Mouse (Mus musculus) neural tube, embryonic 13.5 days (tissue): ENCODE data around the gene Gm10118. TPM values are rescaled to one million over a fixed set of nuclear protein-coding genes. Genes with fewer than 3 reads are reported as not detected.
A peak's percentile ranks its signal among the peaks of the same experiment; 100 is the strongest.

Experiments
- ATAC-seq: fragments of 200-750 bp; cut with Nextera tagmentation; 2 replicates; pipeline ENCODE4 v1.8.0; 2017; ENCODE audit warnings: low read depth, mild to moderate bottlenecking, moderate TSS enrichment, moderate library complexity
- H3K27ac ChIP-seq: fragments of 300-500 bp; sonication (generic); replicated peaks from 2 replicates; pipeline ENCODE4 v1.5.1; 2015; ENCODE audit warnings: moderate library complexity, mild to moderate bottlenecking, inconsistent platforms
- H3K27me3 ChIP-seq: fragments of 300-500 bp; sonication (generic); 2 replicates; pipeline ENCODE4 v1.6.1; 2015; ENCODE audit warnings: mild to moderate bottlenecking, inconsistent platforms
- H3K36me3 ChIP-seq: fragments of 300-500 bp; sonication (generic); 2 replicates; pipeline ENCODE4 v1.6.1; 2015; ENCODE audit warnings: mild to moderate bottlenecking, inconsistent platforms
- H3K4me1 ChIP-seq: fragments of 300-500 bp; sonication (generic); replicated peaks from 2 replicates; pipeline ENCODE4 v1.6.1; 2015; ENCODE audit warnings: inconsistent platforms
- H3K4me2 ChIP-seq: fragments of 300-500 bp; sonication (generic); 2 replicates; pipeline ENCODE4 v1.6.1; 2015; ENCODE audit warnings: inconsistent platforms, mild to moderate bottlenecking, moderate library complexity
- H3K4me3 ChIP-seq: fragments of 300-500 bp; sonication (generic); 2 replicates; pipeline ENCODE4 v1.5.1; 2015; ENCODE audit warnings: mild to moderate bottlenecking, inconsistent platforms
- H3K9ac ChIP-seq: fragments of 300-500 bp; sonication (generic); 2 replicates; pipeline ENCODE4 v1.6.1; 2015; ENCODE audit warnings: moderate library complexity, mild to moderate bottlenecking, inconsistent platforms
- H3K9me3 ChIP-seq: fragments of 300-500 bp; sonication (generic); 2 replicates; pipeline ENCODE4 v1.6.1; 2016; ENCODE audit warnings: inconsistent platforms
- WGBS: fragments of 180-500 bp; shearing (Covaris S2); methylation state at CpG from one replicate; pipeline ENCODE4 v1.1.7; 2015; 5-methylcytosine and 5-hydroxymethylcytosine counted together
- polyA plus RNA-seq: library from polyadenylated mRNA; unstranded; fragments of >200 nt; fragmentation: Nextera tagmentation; extraction: Ambion mirVana; gene quantifications from 2 replicates; pipeline ENCODE4 v1.2.1, GENCODE M21; 2015

The Gm10118 gene
- polyA plus RNA-seq = 0.78 and 0.81 TPM in 2 replicates

DNA sequence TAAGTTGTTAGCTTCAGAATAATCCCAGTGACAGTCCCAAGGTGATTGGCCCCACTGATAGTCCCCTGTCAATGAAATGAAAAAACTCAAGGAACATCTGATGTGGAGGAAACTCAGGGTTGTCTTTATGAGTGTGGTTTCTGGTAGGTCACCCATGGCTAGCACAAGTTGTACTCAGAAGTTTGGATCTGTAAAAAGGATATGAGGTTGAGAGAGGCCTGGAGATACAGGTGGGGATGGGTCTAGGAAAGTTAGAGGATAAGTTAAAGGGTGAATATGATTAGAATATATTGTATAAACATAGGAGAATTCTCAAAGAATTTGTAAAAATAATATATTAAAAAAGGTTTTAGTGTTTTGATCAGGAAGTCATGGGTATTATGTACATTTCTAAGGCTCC lies at the start of gene Gm10118:
Gene Gm10118 (minus strand): TSS at position 101 of the 400 bp plus-strand sequence.
- Histone ChIP-seq H3K9me3 (no peaks in the 10 kb centered on the region), H3K27me3 (no peaks in the 10 kb centered on the region), H3K4me3 (no peak within 1 kb of the TSS), H3K36me3 (no peaks in the 10 kb centered on the region), H3K4me2 (no peak within 1 kb of the TSS), H3K27ac (no peak within 1 kb of the TSS), H3K4me1 (no peaks in the 10 kb centered on the region), H3K9ac (no peak within 1 kb of the TSS)
- ATAC-seq = no peak

DNA sequence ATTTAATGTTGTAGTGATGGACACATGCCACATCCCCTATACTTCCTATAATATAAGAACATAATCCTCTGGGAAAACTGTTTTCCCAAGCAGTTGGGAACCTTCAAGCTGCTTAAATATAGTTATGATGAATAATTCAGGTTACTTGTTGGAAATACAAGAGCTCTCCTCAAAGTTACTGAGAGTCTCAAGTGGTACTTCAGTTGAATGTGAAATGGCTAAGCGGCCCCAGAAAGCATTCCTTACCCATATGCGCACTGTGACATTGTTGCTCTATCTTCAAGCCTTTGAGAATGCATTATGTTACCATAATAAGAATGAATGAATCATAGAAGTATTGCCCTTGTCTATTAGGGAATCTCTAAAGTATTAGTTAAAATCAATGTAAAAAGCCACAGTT lies 45.1 kb upstream of the Gm10118 start:
- Histone ChIP-seq H3K4me2 (no peak overlapping the region), H3K27me3 (no peaks in the 10 kb centered on the region), H3K36me3 (no peaks in the 10 kb centered on the region), H3K27ac (no peak overlapping the region), H3K9ac (no peak overlapping the region), H3K4me3 (no peak overlapping the region), H3K4me1 (peaks cover 3% of the 10 kb centered on the region; the same call in 1 of the 2 replicates), H3K9me3 (no peaks in the 10 kb centered on the region)
- ATAC-seq = no peak
- 96% methylated on average over 2 of the region's 2 CpGs for WGBS

DNA sequence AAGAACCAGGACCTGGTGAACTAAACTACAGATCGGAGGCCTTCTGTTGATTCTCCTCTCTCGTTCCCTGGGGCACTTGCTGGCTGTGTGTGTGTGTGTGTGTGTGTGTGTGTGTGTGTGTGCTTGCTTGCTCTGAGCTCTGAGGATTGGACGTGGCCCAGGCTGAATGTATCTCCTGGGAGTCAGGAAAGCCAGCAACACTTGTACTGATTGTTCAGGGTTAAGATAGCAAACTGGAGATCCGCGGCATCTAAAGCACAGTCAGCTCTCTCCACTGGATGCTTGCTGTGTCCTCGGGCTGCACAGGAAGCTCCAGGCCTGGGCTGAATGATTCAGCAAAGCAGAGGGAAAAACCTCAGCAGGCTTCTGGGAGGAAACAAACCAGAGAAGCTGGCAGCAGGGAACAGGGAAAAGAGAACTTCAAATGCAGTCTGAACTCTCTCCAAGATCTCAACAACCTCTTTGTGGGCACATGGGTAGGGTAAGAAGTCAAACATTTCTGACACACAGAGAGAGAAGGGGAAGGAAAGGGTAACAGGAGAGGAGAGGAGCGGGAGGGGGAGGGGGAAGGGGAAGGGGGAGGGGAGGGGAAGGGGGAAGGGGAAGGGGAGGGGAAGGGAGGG lies 27.2 kb upstream of the Gm10118 start:
- H3K27ac ChIP-seq = peak overlapping the region; percentile 46; the same call in 1 of the 2 replicates
- H3K9me3 ChIP-seq = no peaks in the 10 kb centered on the region

GRCm38 (mm10) chr10:63951481-63951880 lies 24.2 kb upstream of the Gm10118 start:
- H3K4me3 ChIP-seq = no peak overlapping the region
- peaks cover 11% of the 10 kb centered on the region for H3K4me1 ChIP-seq
- no peak overlapping the region for H3K27ac ChIP-seq
- H3K36me3 ChIP-seq = no peaks in the 10 kb centered on the region
- H3K4me2 ChIP-seq = no peak overlapping the region
- no peaks in the 10 kb centered on the region for H3K9me3 ChIP-seq
- 87% methylated on average over 1 of the region's 1 CpGs for WGBS
- no peak for ATAC-seq
- no peaks in the 10 kb centered on the region for H3K27me3 ChIP-seq
- H3K9ac ChIP-seq = no peak overlapping the region

More for the DNA sequence above, 27.2 kb upstream of the Gm10118 start:
- Histone ChIP-seq H3K36me3 (no peaks in the 10 kb centered on the region), H3K4me3 (no peak overlapping the region), H3K4me2 (no peak overlapping the region), H3K4me1 (peaks cover 10% of the 10 kb centered on the region), H3K27me3 (no peaks in the 10 kb centered on the region), H3K9ac (no peak overlapping the region)
- 19% methylated on average over 6 of the region's 7 CpGs for WGBS
- ATAC-seq = peak; percentile 56; the same call in 1 of the 2 replicates

DNA sequence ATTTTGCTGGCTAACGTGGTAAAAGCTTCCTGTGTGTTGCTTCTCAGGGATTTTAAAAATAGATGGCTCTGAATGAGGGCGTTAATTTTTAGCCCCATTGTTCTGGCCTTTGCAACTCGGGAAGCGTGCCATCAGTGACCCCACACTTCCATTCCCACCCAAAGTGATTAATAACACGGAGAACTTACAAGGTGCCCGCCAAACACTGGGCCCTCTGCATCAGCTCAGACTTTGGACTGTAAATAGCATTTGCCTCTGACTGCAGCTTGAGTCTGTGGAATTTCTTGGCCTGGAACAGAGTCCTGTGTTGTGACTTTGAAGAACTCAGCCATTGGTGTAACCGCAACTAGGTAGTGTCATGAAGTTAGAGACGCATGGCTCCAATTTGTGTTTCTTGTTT lies 23.6 kb upstream of the Gm10118 start:
- Histone ChIP-seq H3K4me1 (peaks cover 17% of the 10 kb centered on the region), H3K4me2 (no peak overlapping the region), H3K27ac (no peak overlapping the region), H3K4me3 (no peak overlapping the region), H3K27me3 (no peaks in the 10 kb centered on the region), H3K36me3 (no peaks in the 10 kb centered on the region), H3K9ac (no peak overlapping the region), H3K9me3 (no peaks in the 10 kb centered on the region)
- no peak for ATAC-seq
- WGBS = 50% methylated on average over 8 of the region's 8 CpGs

DNA sequence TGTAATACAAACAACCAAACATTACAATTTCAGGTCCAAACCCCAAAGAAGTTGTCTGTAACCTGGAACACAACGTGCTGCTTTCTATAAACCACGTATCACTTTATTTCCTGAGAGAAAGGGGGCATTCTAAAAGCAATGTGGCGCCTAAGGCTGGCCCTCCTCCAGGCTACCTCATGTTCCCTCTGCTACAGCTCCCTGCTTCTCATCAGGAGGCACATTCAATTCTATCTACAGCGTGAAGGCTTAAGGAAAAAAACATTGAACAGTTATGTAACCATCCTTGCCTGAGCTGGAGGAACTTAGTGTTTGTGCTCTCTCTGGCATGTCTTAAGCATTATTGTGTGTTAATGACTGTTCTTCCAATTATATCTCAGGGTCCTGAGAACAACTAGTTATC lies 20.0 kb upstream of the Gm10118 start:
- Histone ChIP-seq H3K9ac (no peak overlapping the region), H3K27me3 (no peaks in the 10 kb centered on the region), H3K27ac (no peak overlapping the region), H3K4me1 (peaks cover 18% of the 10 kb centered on the region), H3K4me3 (no peak overlapping the region), H3K4me2 (no peak overlapping the region), H3K9me3 (no peaks in the 10 kb centered on the region), H3K36me3 (no peaks in the 10 kb centered on the region)
- WGBS = 77% methylated on average over 4 of the region's 4 CpGs
- ATAC-seq = no peak

DNA sequence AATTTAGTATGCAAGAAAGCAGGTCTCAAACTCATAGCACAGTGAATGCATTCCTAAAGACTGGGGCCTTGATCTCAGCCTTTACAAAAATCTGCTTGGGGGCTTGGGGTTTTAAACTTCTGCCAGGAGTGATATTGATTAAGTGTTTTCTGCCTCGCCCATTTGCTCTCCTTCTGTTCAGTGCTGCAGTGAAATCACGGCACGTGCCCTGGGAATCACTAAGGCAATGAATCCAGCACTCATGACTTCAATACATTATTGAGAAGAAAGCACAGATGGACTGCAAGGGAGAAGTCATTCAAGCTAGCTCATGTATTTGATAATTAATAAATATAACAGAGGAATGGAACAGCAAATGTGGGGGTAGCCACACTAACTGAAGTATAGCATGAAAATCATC lies 18.3 kb upstream of the Gm10118 start:
- Histone ChIP-seq H3K4me3 (no peak overlapping the region), H3K27me3 (no peaks in the 10 kb centered on the region), H3K27ac (no peak overlapping the region), H3K9me3 (no peaks in the 10 kb centered on the region), H3K9ac (no peak overlapping the region), H3K4me2 (no peak overlapping the region), H3K36me3 (no peaks in the 10 kb centered on the region), H3K4me1 (peaks cover 18% of the 10 kb centered on the region)
- WGBS = 20% methylated on average over 3 of the region's 3 CpGs
- ATAC-seq = no peak

- Histone ChIP-seq H3K27ac (no peak overlapping the region), H3K36me3 (no peaks in the 10 kb centered on the region), H3K9me3 (no peaks in the 10 kb centered on the region), H3K4me1 (no peaks in the 10 kb centered on the region), H3K4me3 (no peak overlapping the region), H3K27me3 (no peaks in the 10 kb centered on the region), H3K9ac (no peak overlapping the region), H3K4me2 (no peak overlapping the region)
- WGBS = 70% methylated on average over 5 of the region's 5 CpGs
- ATAC-seq = no peak
These were observed 6.7 kb upstream of the Gm10118 start for GRCm38 (mm10) chr10:63933946-63934345.

- Histone ChIP-seq H3K9ac (no peak overlapping the region), H3K36me3 (no peaks in the 10 kb centered on the region), H3K27ac (no peak overlapping the region), H3K27me3 (no peaks in the 10 kb centered on the region), H3K4me3 (no peak overlapping the region), H3K4me1 (no peaks in the 10 kb centered on the region), H3K4me2 (no peak overlapping the region), H3K9me3 (no peaks in the 10 kb centered on the region)
- ATAC-seq = no peak
These were observed 18.4 kb downstream of the Gm10118 start for GRCm38 (mm10) chr10:63908878-63909277.

DNA sequence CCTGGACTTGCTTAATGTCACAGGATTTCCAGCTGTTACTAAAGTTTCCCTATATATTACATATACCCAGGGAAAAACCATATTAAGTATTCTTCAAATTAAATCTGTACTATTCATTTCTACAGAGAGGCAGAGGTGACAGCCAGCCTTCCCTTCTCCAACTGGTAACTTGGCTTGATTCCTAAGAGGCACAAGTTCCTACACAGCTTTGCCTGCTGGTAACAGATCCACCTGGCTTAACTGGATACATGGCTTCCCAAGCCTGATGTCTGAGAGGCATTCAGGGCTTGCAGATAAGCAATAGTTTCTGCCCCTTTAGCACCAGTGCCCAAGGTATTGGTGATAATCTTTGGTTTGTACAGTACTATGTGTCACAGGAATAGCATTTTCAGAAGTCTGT lies 27.3 kb downstream of the Gm10118 start:
- Histone ChIP-seq H3K27ac (no peak overlapping the region), H3K4me1 (no peaks in the 10 kb centered on the region)
- no peak for ATAC-seq

DNA sequence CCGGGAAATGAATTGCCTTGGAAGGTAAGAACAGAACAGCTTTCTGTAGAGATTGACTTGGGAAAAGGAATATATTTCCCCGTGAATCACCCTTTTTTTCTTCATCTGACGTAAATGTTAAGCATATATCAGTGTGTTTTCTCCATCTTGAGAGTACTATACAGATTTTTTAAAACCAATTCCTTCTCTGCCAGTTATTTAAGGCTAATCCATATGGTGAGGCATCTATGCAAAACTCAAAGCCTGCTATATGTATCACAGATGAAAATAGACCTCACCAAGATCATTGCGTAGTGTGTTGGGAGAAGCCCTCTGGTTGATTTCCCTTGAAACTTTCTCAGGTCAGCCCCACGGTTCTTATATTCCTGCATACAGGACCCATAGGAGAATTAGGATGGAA lies 32.6 kb downstream of the Gm10118 start:
- no peak for ATAC-seq
- 90% methylated on average over 5 of the region's 5 CpGs for WGBS
- Histone ChIP-seq H3K27me3 (no peaks in the 10 kb centered on the region), H3K27ac (no peak overlapping the region), H3K4me3 (no peak overlapping the region), H3K9me3 (no peaks in the 10 kb centered on the region), H3K4me2 (no peak overlapping the region), H3K36me3 (no peaks in the 10 kb centered on the region), H3K9ac (no peak overlapping the region), H3K4me1 (no peaks in the 10 kb centered on the region)

More for the DNA sequence above, 27.3 kb downstream of the Gm10118 start:
- no peak overlapping the region for H3K9ac ChIP-seq
- no peaks in the 10 kb centered on the region for H3K9me3 ChIP-seq
- H3K4me2 ChIP-seq = no peak overlapping the region
- H3K36me3 ChIP-seq = no peaks in the 10 kb centered on the region
- no peaks in the 10 kb centered on the region for H3K27me3 ChIP-seq
- H3K4me3 ChIP-seq = no peak overlapping the region

- Histone ChIP-seq H3K9me3 (no peaks in the 10 kb centered on the region; the same call in 1 of the 2 replicates), H3K4me1 (no peaks in the 10 kb centered on the region), H3K9ac (no peak overlapping the region), H3K4me2 (no peak overlapping the region), H3K36me3 (no peaks in the 10 kb centered on the region), H3K4me3 (no peak overlapping the region), H3K27ac (no peak overlapping the region), H3K27me3 (no peaks in the 10 kb centered on the region)
- ATAC-seq = no peak
- 84% methylated on average over 23 of the region's 23 CpGs for WGBS
These were observed 40.7 kb downstream of the Gm10118 start for GRCm38 (mm10) chr10:63886449-63887088.

- H3K4me1 ChIP-seq = no peaks in the 10 kb centered on the region
- no peaks in the 10 kb centered on the region for H3K36me3 ChIP-seq
- no peak overlapping the region for H3K27ac ChIP-seq
- no peak overlapping the region for H3K4me3 ChIP-seq
- H3K27me3 ChIP-seq = no peaks in the 10 kb centered on the region
- no peak for ATAC-seq
- 58% methylated on average over 5 of the region's 5 CpGs for WGBS
- H3K9me3 ChIP-seq = no peaks in the 10 kb centered on the region
- no peak overlapping the region for H3K9ac ChIP-seq
- H3K4me2 ChIP-seq = no peak overlapping the region
These were observed 46.8 kb downstream of the Gm10118 start for GRCm38 (mm10) chr10:63880462-63880903.
